Mouse (Mus musculus) lung, embryonic 14.5 days (tissue): ENCODE measurements around the gene Nup214. TPM values are rescaled to one million over a fixed set of nuclear protein-coding genes. Genes with fewer than 3 reads are reported as not detected.

ENCODE experiments used
- ATAC-seq: fragments of 200-750 bp; cut with Nextera tagmentation; 2 replicates; pipeline ENCODE4 v1.8.0; 2017; ENCODE audit warnings: mild to moderate bottlenecking, moderate TSS enrichment, moderate library complexity; ENCODE audit not compliant: insufficient read depth
- DNase-seq: peaks from one replicate; pipeline ENCODE4 v3.0.0-alpha.2; 2015
- H3K27ac ChIP-seq: fragments of 300-500 bp; sonication (generic); 2 replicates; pipeline ENCODE4 v1.5.1; 2014; ENCODE audit warnings: low read depth, mild to moderate bottlenecking, moderate library complexity
- H3K27me3 ChIP-seq: fragments of 300-500 bp; sonication (generic); 2 replicates; pipeline ENCODE4 v1.6.1; 2014; ENCODE audit warnings: low read length, control low read depth; ENCODE audit not compliant: insufficient read depth
- H3K36me3 ChIP-seq: fragments of 300-500 bp; sonication (generic); 2 replicates; pipeline ENCODE4 v1.6.1; 2014; ENCODE audit warnings: control low read depth; ENCODE audit not compliant: insufficient read depth
- H3K4me1 ChIP-seq: fragments of 300-500 bp; sonication (generic); 2 replicates; pipeline ENCODE4 v1.6.1; 2014; ENCODE audit warnings: antibody characterized with exemption, control low read depth; ENCODE audit not compliant: insufficient read depth
- H3K4me2 ChIP-seq: fragments of 300-500 bp; sonication (generic); 2 replicates; pipeline ENCODE4 v1.6.1; 2014; ENCODE audit warnings: mild to moderate bottlenecking
- H3K4me3 ChIP-seq: fragments of 300-500 bp; sonication (generic); 2 replicates; pipeline ENCODE4 v1.5.1; 2014; ENCODE audit warnings: low read depth, low read length
- H3K9ac ChIP-seq: fragments of 300-500 bp; sonication (generic); 2 replicates; pipeline ENCODE4 v1.6.1; 2014
- H3K9me3 ChIP-seq: fragments of 300-500 bp; sonication (generic); 2 replicates; pipeline ENCODE4 v1.6.1; 2016; ENCODE audit warnings: low read depth, low read length, control low read depth
- CTCF ChIP-seq: IDR thresholded peaks from 2 replicates; pipeline ENCODE4 v1.5.1; 2016; ENCODE audit warnings: antibody characterized with exemption, low read depth
- WGBS: fragments of 180-500 bp; shearing (Covaris S2); extraction: QIAGEN DNeasy Blood & Tissue Kit; methylation state at CpG from one replicate; pipeline ENCODE4 v1.1.7; 2014; 5-methylcytosine and 5-hydroxymethylcytosine counted together
- polyA plus RNA-seq: library from polyadenylated mRNA; unstranded; fragments of >200 nt; fragmentation: Nextera tagmentation; extraction: Ambion mirVana; gene quantifications from 2 replicates; pipeline ENCODE4 v1.2.1, GENCODE M21; 2014

Gene Nup214
- polyA plus RNA-seq, 1 experiment from 2014 or later = 82.4 TPM

DNA sequence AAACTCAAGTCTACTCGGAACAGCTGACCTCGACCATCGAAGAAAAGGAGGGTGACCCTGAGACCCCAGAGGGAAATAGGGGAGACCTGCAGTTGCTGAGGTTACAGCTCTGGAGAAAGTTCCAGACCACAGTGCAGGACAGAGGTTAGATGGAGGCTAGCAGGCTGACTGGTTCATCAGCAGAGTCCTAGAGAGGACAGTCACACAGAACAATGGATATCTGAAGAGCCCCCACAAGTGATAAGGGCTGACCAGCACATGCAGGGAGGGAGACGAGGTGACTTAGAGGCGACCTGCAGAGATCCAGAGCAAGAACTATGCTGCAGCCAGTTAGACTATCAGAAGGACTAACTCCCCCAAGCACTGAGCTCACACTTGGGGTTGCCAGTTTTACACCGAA, 85.4 kb downstream of the Nup214 start:
- no peaks in the 10 kb centered on the region for H3K27me3 ChIP-seq
- no peak overlapping the region for H3K4me2 ChIP-seq
- no peak overlapping the region for H3K27ac ChIP-seq
- WGBS = 63% methylated on average over 6 of the region's 6 CpGs
- no peaks in the 10 kb centered on the region for H3K36me3 ChIP-seq
- no peaks in the 10 kb centered on the region for H3K4me1 ChIP-seq
- H3K9ac ChIP-seq = no peak overlapping the region
- H3K9me3 ChIP-seq = no peaks in the 10 kb centered on the region
- no peak overlapping the region for H3K4me3 ChIP-seq
- no peak for TF ChIP-seq CTCF
- DNase-seq = no peak
- no peak for ATAC-seq

DNA sequence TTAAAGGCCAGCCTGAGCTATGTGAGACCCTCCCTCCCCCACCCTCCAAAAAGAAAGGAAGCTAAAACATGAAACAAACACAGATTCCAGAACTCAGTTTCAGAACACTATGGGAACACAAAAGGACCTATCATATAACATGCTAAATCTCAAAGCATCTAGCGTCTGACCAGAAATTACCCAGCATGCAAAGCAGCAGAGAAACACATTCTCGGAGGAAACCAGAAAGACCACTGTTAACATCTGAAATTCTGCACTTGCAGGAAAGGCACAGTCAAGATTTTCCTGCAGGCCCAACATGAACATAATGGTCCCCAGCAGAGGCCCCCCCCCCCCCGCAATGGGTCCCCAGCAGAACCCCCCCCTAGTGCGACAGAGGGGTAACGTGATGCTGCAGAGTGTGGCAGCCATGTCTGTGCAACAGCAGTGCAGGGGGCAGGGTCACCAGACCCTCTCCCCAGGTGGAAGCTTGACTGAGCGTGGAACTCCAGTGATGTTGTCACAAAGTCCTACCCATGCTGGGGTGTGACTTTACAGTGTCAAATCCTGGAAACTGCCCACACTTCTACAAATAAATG, 86.1 kb downstream of the Nup214 start:
- Histone ChIP-seq H3K4me2 (no peak overlapping the region), H3K27ac (no peak overlapping the region), H3K36me3 (no peaks in the 10 kb centered on the region), H3K9me3 (no peaks in the 10 kb centered on the region), H3K27me3 (no peaks in the 10 kb centered on the region), H3K4me1 (no peaks in the 10 kb centered on the region), H3K4me3 (no peak overlapping the region), H3K9ac (no peak overlapping the region)
- 50% methylated on average over 6 of the region's 6 CpGs for WGBS
- no peak for DNase-seq
- ATAC-seq = no peak
- TF ChIP-seq CTCF = no peak

DNA sequence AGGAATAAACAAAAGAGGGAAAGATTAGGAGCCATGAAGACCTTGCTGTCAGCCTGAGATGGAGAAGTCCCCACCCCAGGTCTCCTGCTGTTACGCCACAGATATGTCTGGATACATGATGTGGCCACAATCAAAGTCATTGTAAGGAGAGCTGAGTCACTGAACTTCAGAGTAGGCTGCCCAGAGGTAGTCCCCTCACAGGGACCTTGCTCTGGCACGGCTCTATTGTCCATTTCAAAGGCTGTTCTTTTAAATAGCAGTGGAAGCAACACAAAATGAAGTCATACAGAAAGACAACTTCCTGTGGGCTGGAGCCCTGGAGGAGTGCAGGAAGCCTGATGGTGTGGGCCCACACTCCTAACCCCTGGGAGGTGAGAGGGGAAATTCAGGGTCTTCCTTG, 87.0 kb downstream of the Nup214 start:
- DNase-seq = no peak
- no peak for ATAC-seq
- Histone ChIP-seq H3K27ac (no peak overlapping the region), H3K36me3 (no peaks in the 10 kb centered on the region), H3K9me3 (no peaks in the 10 kb centered on the region), H3K4me3 (no peak overlapping the region), H3K4me2 (no peak overlapping the region), H3K27me3 (no peaks in the 10 kb centered on the region), H3K4me1 (no peaks in the 10 kb centered on the region), H3K9ac (no peak overlapping the region)
- WGBS = 66% methylated on average over 2 of the region's 2 CpGs
- no peak for TF ChIP-seq CTCF

DNA sequence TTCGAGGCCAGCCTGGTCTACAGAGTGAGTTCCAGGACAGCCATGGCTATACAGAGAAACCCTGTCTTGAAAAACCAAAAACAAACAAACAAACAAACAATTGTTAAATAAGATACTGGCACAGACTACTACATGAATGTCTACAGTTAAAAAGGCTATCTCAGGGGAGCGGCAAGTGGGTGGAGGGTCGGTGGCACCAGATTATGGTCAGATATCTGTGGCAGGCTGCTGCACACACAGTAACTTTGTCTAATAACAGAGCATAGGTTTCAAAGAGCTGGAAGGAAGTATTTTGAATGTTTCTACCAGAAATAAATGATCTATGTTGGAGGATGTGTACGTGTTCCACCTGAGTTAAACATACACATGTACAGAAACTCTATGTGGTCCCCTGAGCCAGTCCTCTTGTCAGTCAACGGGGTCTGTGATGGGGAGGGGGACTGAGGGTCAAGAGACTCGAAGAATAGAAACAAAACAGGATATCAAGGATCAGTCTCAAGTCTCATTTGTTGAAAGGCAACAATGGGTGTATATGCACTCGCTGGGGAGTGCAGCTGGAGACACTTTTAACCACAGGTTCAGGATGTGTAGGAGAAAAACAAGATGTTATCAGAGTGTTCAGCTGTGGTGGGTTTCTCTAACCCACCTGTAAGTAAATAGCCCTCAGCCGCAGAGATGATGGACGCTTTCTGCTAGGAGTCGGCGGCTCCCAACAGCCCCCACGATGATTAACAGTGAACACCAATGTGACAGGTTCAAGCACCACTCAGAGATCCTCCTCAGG, 87.7 kb downstream of the Nup214 start:
- TF ChIP-seq CTCF = no peak
- H3K9ac ChIP-seq = no peak overlapping the region
- H3K4me1 ChIP-seq = no peaks in the 10 kb centered on the region
- no peak overlapping the region for H3K4me2 ChIP-seq
- 56% methylated on average over 12 of the region's 12 CpGs for WGBS
- no peaks in the 10 kb centered on the region for H3K27me3 ChIP-seq
- H3K4me3 ChIP-seq = no peak overlapping the region
- ATAC-seq (no peak), DNase-seq (no peak)
- H3K27ac ChIP-seq = no peak overlapping the region
- no peaks in the 10 kb centered on the region for H3K36me3 ChIP-seq
- H3K9me3 ChIP-seq = no peaks in the 10 kb centered on the region

DNA sequence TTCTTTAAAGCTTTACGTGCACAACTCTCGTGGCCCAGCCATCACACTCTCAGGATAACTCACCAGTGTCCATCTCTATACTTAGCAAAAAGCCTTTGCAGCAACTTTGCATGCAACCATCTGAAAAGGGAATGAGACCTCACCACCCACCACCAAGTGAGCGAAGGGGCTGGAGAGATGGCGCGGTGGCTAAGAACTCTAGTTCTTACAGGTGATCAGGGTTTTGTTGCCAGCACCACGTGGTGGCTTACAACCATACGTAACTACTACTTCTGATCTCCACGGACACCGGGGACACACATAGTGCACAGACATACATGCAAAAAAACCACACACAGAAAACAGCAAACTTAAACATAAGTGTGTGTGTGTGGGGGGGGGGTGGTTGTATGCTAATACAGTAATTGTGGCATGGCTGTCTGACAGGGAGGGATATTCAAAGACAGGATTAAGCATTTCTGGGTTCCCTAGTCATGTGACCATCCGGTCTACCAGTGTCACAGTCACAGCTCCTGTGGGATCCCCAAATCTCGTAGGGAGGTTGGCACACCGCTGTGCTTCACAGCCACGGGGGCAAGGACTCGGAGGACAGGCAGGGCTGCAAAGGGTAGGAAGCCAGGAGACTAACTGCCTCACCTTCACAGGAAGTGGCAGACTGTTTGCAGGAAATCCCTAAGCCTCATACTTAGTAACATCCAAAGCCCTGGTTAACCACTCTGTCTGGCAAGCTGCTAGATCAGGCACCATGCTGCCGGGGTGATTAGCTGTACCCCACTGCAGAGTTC, 88.6 kb downstream of the Nup214 start:
- ATAC-seq (no peak), DNase-seq (no peak)
- Histone ChIP-seq H3K4me1 (no peaks in the 10 kb centered on the region), H3K4me3 (no peak overlapping the region), H3K4me2 (no peak overlapping the region), H3K27ac (no peak overlapping the region), H3K27me3 (no peaks in the 10 kb centered on the region), H3K36me3 (no peaks in the 10 kb centered on the region), H3K9ac (no peak overlapping the region), H3K9me3 (no peaks in the 10 kb centered on the region)
- no peak for TF ChIP-seq CTCF
- 83% methylated on average over 15 of the region's 15 CpGs for WGBS

DNA sequence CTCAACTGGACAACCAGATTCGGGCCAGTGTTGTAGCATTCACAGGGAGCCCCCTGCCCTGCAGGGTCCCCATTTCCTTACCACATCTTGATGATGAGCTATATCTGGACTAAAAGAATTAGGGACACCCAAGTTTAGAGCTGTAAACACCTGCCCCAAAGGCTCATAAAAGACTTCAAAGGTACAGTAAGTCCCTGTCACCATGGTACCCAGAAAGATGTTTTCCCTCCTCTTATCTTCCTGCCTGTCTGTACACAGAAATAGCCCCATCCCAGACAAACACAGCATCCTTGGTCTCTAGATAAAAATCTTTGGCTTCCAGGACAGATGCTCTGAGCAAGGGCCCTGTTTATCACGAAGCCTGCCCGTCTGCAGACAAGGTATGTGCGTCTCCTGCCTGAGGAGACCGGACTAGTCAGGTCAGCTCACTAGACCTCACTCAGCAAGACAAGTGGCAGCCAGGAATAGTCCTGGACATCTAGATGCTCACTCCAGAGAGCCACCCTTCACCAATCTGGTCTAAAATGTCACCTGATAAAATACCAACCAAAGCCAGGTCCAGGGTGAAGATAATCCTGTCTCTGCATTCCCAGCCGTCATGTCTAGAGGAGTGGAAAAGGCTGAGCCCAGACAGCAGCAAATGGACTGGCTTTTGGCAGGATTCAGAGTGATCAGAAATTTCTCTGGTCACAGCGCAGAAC, 89.4 kb downstream of the Nup214 start:
- no peak for TF ChIP-seq CTCF
- 70% methylated on average over 7 of the region's 7 CpGs for WGBS
- no peaks in the 10 kb centered on the region for H3K4me1 ChIP-seq
- no peaks in the 10 kb centered on the region for H3K27me3 ChIP-seq
- no peak overlapping the region for H3K9ac ChIP-seq
- ATAC-seq = no peak
- DNase-seq = no peak
- no peak overlapping the region for H3K27ac ChIP-seq
- no peaks in the 10 kb centered on the region for H3K9me3 ChIP-seq
- H3K36me3 ChIP-seq = no peaks in the 10 kb centered on the region
- H3K4me2 ChIP-seq = no peak overlapping the region
- H3K4me3 ChIP-seq = no peak overlapping the region
